Mouse (Mus musculus): Measurements from ENCODE around the gene Gm3336. TPM values are rescaled to one million over a fixed set of nuclear protein-coding genes. Genes with fewer than 3 reads are reported as not detected.

The Gm3336 gene
- polyA plus RNA-seq, 1 experiment from 2014 or later: not detected

- ATAC-seq (ENCODE audit: low FRiP score, low read depth): no peak; the same call in 1 of the 2 replicates
Measured at GRCm38 (mm10) chr8:70720739-70721138, 2.4 kb downstream of the Gm3336 start.

DNA sequence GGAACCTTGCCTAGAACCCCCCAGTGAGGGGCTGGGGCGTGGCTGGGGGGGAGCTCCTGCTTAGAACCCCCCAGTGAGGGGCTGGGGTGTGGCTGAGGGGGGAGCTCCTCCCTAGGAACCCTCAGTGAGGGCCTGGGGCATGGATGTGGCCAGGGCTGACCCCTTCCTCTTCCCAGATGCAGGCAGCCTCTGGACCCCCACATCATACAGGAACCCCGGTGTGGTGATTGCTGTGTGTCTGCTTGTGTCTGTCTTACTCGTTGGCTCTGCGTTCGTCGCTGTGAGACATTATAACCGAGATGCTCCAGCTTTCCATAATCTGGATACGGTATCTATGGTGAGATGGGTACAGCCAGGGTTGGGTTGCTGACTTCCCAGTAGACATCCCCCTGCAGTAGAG, 3.3 kb downstream of the Gm3336 start:
- Histone ChIP-seq H3K4me1 (0 out of 2 replicates have a peak, but pooled peaks cover 3% of the 10 kb centered on the region), H3K36me3 (no peaks in the 10 kb centered on the region), H3K9ac (replicated peaks) (0 out of 2 replicates have a peak overlapping the region, but pooled peaks have one; percentile 6), H3K4me2 (replicated peaks) (no peak overlapping the region), H3K4me3 (no peak overlapping the region), H3K27me3 (peaks cover 24% of the 10 kb centered on the region), H3K27ac (replicated peaks) (no peak overlapping the region), H3K9me3 (no peaks in the 10 kb centered on the region)
- WGBS: 85% methylated on average over 8 of the region's 8 CpGs
- ATAC-seq (ENCODE audit: low FRiP score, low read depth): no peak

More at GRCm38 (mm10) chr8:70720739-70721138, 2.4 kb downstream of the Gm3336 start:
- no peak overlapping the region for H3K9ac ChIP-seq (replicated peaks)
- no peak overlapping the region for H3K4me3 ChIP-seq
- no peak overlapping the region for H3K4me2 ChIP-seq (replicated peaks)
- no peaks in the 10 kb centered on the region for H3K36me3 ChIP-seq
- WGBS: 5% methylated on average over 3 of the region's 3 CpGs
- no peak overlapping the region for H3K27ac ChIP-seq (replicated peaks)
- H3K9me3 ChIP-seq: no peaks in the 10 kb centered on the region
- 0 out of 2 replicates have a peak, but pooled peaks cover 3% of the 10 kb centered on the region for H3K4me1 ChIP-seq
- H3K27me3 ChIP-seq: peaks cover 17% of the 10 kb centered on the region

- H3K9me3 ChIP-seq: no peaks in the 10 kb centered on the region
- peaks cover 28% of the 10 kb centered on the region for H3K27me3 ChIP-seq
- no peaks in the 10 kb centered on the region for H3K36me3 ChIP-seq
- no peak for ATAC-seq (ENCODE audit: low FRiP score, low read depth)
- no peak within 1 kb of the TSS for H3K27ac ChIP-seq (replicated peaks)
- WGBS: 70% methylated on average over 7 of the region's 7 CpGs
- no peak within 1 kb of the TSS for H3K4me2 ChIP-seq (replicated peaks)
- no peak within 1 kb of the TSS for H3K4me3 ChIP-seq
- no peak within 1 kb of the TSS for H3K9ac ChIP-seq (replicated peaks)
- no peaks in the 10 kb centered on the region for H3K4me1 ChIP-seq
Measured at GRCm38 (mm10) chr8:70723486-70724210, 5.3 kb downstream of the Gm3336 start, which contains the start of gene Pde4c. TSS of gene Pde4c (plus strand) at chr8:70723720.

- WGBS: 82% methylated on average over 12 of the region's 12 CpGs
- Histone ChIP-seq H3K9ac (replicated peaks) (no peak overlapping the region), H3K4me3 (no peak overlapping the region)
Measured at GRCm38 (mm10) chr8:70724216-70724615, 5.9 kb downstream of the Gm3336 start.

DNA sequence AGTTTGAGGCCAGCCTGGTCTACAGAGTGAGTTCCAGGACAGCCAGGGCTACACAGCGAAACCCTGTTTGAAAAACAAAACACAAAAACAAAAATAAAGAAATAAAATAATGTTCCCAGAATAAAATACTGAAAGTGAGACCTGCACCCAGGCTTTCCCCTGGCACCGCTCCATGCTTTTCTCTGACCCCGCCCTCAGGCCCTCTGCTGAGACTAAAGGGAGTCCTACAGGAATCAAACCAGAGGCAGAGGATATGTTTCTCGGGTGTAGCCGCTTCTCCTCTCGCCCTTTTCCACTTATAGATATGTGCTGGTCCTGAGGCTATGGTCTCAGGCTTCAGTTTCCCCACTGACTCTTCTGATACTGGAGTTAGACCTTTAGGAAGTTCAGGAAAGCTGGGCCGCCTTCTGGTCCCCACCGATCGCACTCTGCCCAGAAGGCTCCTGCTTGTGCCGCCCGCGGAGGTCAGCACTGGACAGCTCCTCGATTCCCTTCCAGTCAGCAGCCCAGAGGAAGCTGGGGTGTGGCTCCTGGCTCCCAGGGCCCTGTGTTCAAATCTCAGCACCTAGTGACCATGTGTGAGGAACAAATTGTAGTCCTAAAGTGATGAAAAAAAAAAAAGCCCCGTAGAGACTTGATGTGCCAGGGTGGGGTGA, 7.6 kb downstream of the Gm3336 start:
- WGBS: 30% methylated on average over 14 of the region's 14 CpGs
- no peak for ATAC-seq (ENCODE audit: low FRiP score, low read depth)
- H3K27me3 ChIP-seq: peaks cover 45% of the 10 kb centered on the region
- no peak overlapping the region for H3K4me2 ChIP-seq (replicated peaks)
- no peaks in the 10 kb centered on the region for H3K9me3 ChIP-seq
- H3K4me1 ChIP-seq: peaks cover 5% of the 10 kb centered on the region; the same call in 1 of the 2 replicates
- H3K9ac ChIP-seq (replicated peaks): no peak overlapping the region
- no peak overlapping the region for H3K4me3 ChIP-seq
- H3K36me3 ChIP-seq: no peaks in the 10 kb centered on the region
- H3K27ac ChIP-seq (replicated peaks): no peak overlapping the region

More at GRCm38 (mm10) chr8:70724216-70724615, 5.9 kb downstream of the Gm3336 start:
- ATAC-seq (ENCODE audit: low FRiP score, low read depth): no peak
- peaks cover 33% of the 10 kb centered on the region for H3K27me3 ChIP-seq
- H3K27ac ChIP-seq (replicated peaks): no peak overlapping the region
- no peaks in the 10 kb centered on the region for H3K4me1 ChIP-seq
- H3K4me2 ChIP-seq (replicated peaks): no peak overlapping the region
- no peaks in the 10 kb centered on the region for H3K36me3 ChIP-seq
- H3K9me3 ChIP-seq: no peaks in the 10 kb centered on the region

DNA sequence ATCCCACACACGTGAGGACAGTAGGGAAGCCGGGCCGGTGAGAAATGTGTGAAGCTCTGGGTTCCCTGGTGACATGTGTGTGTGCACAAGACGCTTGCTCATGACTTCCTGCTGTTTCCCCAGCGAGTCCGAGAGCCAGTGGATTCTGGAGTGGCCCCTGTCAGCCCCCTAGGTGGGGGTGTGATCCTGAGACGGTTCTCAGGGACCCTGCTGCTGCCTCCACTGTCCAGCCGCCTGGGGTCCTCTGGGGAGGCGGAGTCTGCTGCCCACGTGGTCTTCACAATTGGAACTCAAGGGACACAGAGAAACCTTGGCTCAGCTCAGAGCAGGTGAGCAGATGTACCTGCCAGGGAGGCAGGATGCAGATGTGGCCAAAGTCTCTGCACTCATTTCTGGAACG, 8.4 kb downstream of the Gm3336 start:
- no peak for ATAC-seq (ENCODE audit: low FRiP score, low read depth)
- Histone ChIP-seq H3K9ac (replicated peaks) (no peak overlapping the region), H3K36me3 (no peaks in the 10 kb centered on the region), H3K4me2 (replicated peaks) (no peak overlapping the region), H3K27ac (replicated peaks) (no peak overlapping the region), H3K27me3 (peaks cover 53% of the 10 kb centered on the region), H3K4me3 (no peak overlapping the region), H3K9me3 (no peaks in the 10 kb centered on the region), H3K4me1 (peaks cover 5% of the 10 kb centered on the region; the same call in 1 of the 2 replicates)
- 42% methylated on average over 11 of the region's 11 CpGs for WGBS

GRCm38 (mm10) chr8:70729808-70730475, 11.6 kb downstream of the Gm3336 start:
- WGBS: 4% methylated on average over 34 of the region's 34 CpGs
- H3K9ac ChIP-seq (replicated peaks): no peak overlapping the region
- no peak overlapping the region for H3K27ac ChIP-seq (replicated peaks)

DNA sequence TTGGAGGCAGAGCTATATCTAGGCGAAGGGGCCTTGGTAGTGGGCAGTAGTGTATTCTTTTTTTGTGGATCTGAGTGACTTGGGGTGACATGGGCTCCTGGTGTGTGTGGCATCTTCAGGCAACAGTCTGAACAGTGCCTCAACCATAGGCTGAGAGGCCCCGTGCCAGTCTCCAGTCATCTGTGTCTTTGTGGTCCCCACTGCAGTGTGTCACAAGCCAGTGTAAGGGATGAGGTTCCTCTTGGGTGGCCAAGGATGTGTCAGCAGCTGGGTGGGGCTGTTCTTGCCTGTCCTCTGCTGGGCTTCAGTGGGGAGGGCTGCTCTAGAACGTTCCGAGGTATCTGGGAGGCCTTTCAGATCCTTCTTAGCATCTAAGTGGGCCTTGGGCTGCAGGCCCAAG, 12.6 kb downstream of the Gm3336 start:
- no peaks in the 10 kb centered on the region for H3K36me3 ChIP-seq
- 79% methylated on average over 4 of the region's 4 CpGs for WGBS
- no peak overlapping the region for H3K4me3 ChIP-seq
- H3K27me3 ChIP-seq: peaks cover 65% of the 10 kb centered on the region
- H3K4me1 ChIP-seq: peaks cover 5% of the 10 kb centered on the region; the same call in 1 of the 2 replicates
- no peak overlapping the region for H3K27ac ChIP-seq (replicated peaks)
- ATAC-seq (ENCODE audit: low FRiP score, low read depth): no peak
- no peak overlapping the region for H3K9ac ChIP-seq (replicated peaks)
- no peak overlapping the region for H3K4me2 ChIP-seq (replicated peaks)
- no peaks in the 10 kb centered on the region for H3K9me3 ChIP-seq

More at GRCm38 (mm10) chr8:70729808-70730475, 11.6 kb downstream of the Gm3336 start:
- H3K9me3 ChIP-seq: no peaks in the 10 kb centered on the region
- peak overlapping the region; percentile 23 for H3K4me3 ChIP-seq
- no peak for ATAC-seq (ENCODE audit: low FRiP score, low read depth)
- peak overlapping the region; percentile 42 for H3K4me2 ChIP-seq (replicated peaks)
- H3K4me1 ChIP-seq: peaks cover 5% of the 10 kb centered on the region; the same call in 1 of the 2 replicates
- peaks cover 67% of the 10 kb centered on the region for H3K27me3 ChIP-seq
- H3K36me3 ChIP-seq: no peaks in the 10 kb centered on the region

- no peak overlapping the region for H3K9ac ChIP-seq (replicated peaks)
- H3K4me1 ChIP-seq: 0 out of 2 replicates have a peak, but pooled peaks cover 5% of the 10 kb centered on the region
- no peaks in the 10 kb centered on the region for H3K36me3 ChIP-seq
- H3K4me2 ChIP-seq (replicated peaks): no peak overlapping the region
- H3K27ac ChIP-seq (replicated peaks): no peak overlapping the region
- H3K9me3 ChIP-seq: no peaks in the 10 kb centered on the region
- ATAC-seq (ENCODE audit: low FRiP score, low read depth): no peak
- H3K4me3 ChIP-seq: no peak overlapping the region
- WGBS: 70% methylated on average over 5 of the region's 5 CpGs
- peaks cover 37% of the 10 kb centered on the region for H3K27me3 ChIP-seq
Measured at GRCm38 (mm10) chr8:70737705-70738104, 19.4 kb downstream of the Gm3336 start.

- H3K4me2 ChIP-seq (replicated peaks): no peak overlapping the region
- H3K4me3 ChIP-seq: no peak overlapping the region
- H3K9me3 ChIP-seq: no peaks in the 10 kb centered on the region
- peaks cover 37% of the 10 kb centered on the region for H3K27me3 ChIP-seq
- ATAC-seq (ENCODE audit: low FRiP score, low read depth): no peak
- H3K4me1 ChIP-seq: peaks cover 9% of the 10 kb centered on the region; the same call in 1 of the 2 replicates
- WGBS: 70% methylated on average over 3 of the region's 3 CpGs
- no peak overlapping the region for H3K27ac ChIP-seq (replicated peaks)
- H3K36me3 ChIP-seq: no peaks in the 10 kb centered on the region
- H3K9ac ChIP-seq (replicated peaks): no peak overlapping the region
Measured at GRCm38 (mm10) chr8:70738211-70738610, 19.9 kb downstream of the Gm3336 start.

- Histone ChIP-seq H3K27ac (replicated peaks) (no peak overlapping the region), H3K9ac (replicated peaks) (no peak overlapping the region), H3K9me3 (no peaks in the 10 kb centered on the region), H3K27me3 (peaks cover 71% of the 10 kb centered on the region), H3K4me3 (no peak overlapping the region), H3K4me2 (replicated peaks) (no peak overlapping the region), H3K4me1 (peaks cover 21% of the 10 kb centered on the region), H3K36me3 (no peaks in the 10 kb centered on the region)
- 69% methylated on average over 5 of the region's 5 CpGs for WGBS
- ATAC-seq (ENCODE audit: low FRiP score, low read depth): no peak
Measured at GRCm38 (mm10) chr8:70741661-70742060, 23.3 kb downstream of the Gm3336 start.

GRCm38 (mm10) chr8:70742176-70742575, 23.8 kb downstream of the Gm3336 start:
- no peak for ATAC-seq (ENCODE audit: low FRiP score, low read depth)
- Histone ChIP-seq H3K4me2 (replicated peaks) (no peak overlapping the region), H3K4me3 (no peak overlapping the region), H3K4me1 (peaks cover 21% of the 10 kb centered on the region), H3K27me3 (peaks cover 76% of the 10 kb centered on the region), H3K36me3 (no peaks in the 10 kb centered on the region), H3K9me3 (no peaks in the 10 kb centered on the region), H3K9ac (replicated peaks) (no peak overlapping the region), H3K27ac (replicated peaks) (no peak overlapping the region)
- 78% methylated on average over 11 of the region's 11 CpGs for WGBS
